8 mouse cellular contexts compared by ENCODE assay signal in genomic region chr10:32895093-32895492, GRCm38 (mm10). TPM values are rescaled to one million over a fixed set of nuclear protein-coding genes. Genes with fewer than 3 reads are reported as not detected.
DNase-seq lines count a peak whose midpoint lies in the region; ATAC-seq and TF ChIP-seq lines count a peak whose summit lies in the region.

No protein-coding gene starts in this region.

- no peak overlapping the region for H3K27ac ChIP-seq in hindbrain, embryonic 11.5 days (ENCODE audit: low read depth, low read length)
- no peak overlapping the region for H3K27ac ChIP-seq in hindbrain, embryonic 13.5 days
- H3K27ac ChIP-seq in midbrain, postnatal 0 days (ENCODE audit: low read depth, low read length): no peak overlapping the region
- H3K27ac ChIP-seq in midbrain, embryonic 15.5 days: no peak overlapping the region
- H3K27ac ChIP-seq in cortical plate, adult 2 months (ENCODE audit: insufficient read depth, low read length): no peak overlapping the region

- H3K9me3 ChIP-seq in hindbrain, embryonic 11.5 days (ENCODE audit: control insufficient read depth, low read length): no peaks in the 10 kb centered on the region
- no peaks in the 10 kb centered on the region for H3K9me3 ChIP-seq in hindbrain, embryonic 13.5 days
- no peaks in the 10 kb centered on the region for H3K9me3 ChIP-seq in midbrain, postnatal 0 days (ENCODE audit: low read length)
- H3K9me3 ChIP-seq in midbrain, embryonic 15.5 days: no peaks in the 10 kb centered on the region

- TF ChIP-seq CTCF in midbrain, postnatal 0 days (IDR thresholded peaks at IDR 0.05): peak; percentile 73
- TF ChIP-seq CTCF in cortical plate, adult 2 months (IDR thresholded peaks at IDR 0.05; ENCODE audit: extremely low read depth, insufficient read depth, low read length): peak; percentile 46; the same call in 1 of the 2 replicates

- TF ChIP-seq POLR2A in cortical plate, adult 2 months (IDR thresholded peaks at IDR 0.05; ENCODE audit: extremely low read depth, insufficient read depth, low read length): no peak

- H3K4me1 ChIP-seq in hindbrain, embryonic 11.5 days (replicated peaks; ENCODE audit: control insufficient read depth, insufficient read depth, low read length): no peaks in the 10 kb centered on the region
- no peaks in the 10 kb centered on the region for H3K4me1 ChIP-seq in hindbrain, embryonic 13.5 days (replicated peaks)
- no peaks in the 10 kb centered on the region for H3K4me1 ChIP-seq in midbrain, postnatal 0 days (ENCODE audit: insufficient read depth, low read length)
- H3K4me1 ChIP-seq in midbrain, embryonic 15.5 days: peaks cover 2% of the 10 kb centered on the region; the same call in 1 of the 2 replicates
- no peaks in the 10 kb centered on the region for H3K4me1 ChIP-seq in cortical plate, adult 2 months (ENCODE audit: control insufficient read depth, insufficient read depth, low read length)

- no peak for ATAC-seq in hindbrain, embryonic 11.5 days (ENCODE audit: low FRiP score)
- no peak for ATAC-seq in hindbrain, embryonic 13.5 days (ENCODE audit: low FRiP score)
- ATAC-seq in midbrain, postnatal 0 days (ENCODE audit: low FRiP score): no peak
- no peak for ATAC-seq in midbrain, embryonic 15.5 days (replicated peaks)

- no peaks in the 10 kb centered on the region for H3K36me3 ChIP-seq in hindbrain, embryonic 11.5 days (ENCODE audit: control insufficient read depth, insufficient read depth, low read length)
- H3K36me3 ChIP-seq in hindbrain, embryonic 13.5 days: no peaks in the 10 kb centered on the region
- H3K36me3 ChIP-seq in midbrain, postnatal 0 days (ENCODE audit: insufficient read depth, low read length): no peaks in the 10 kb centered on the region
- H3K36me3 ChIP-seq in midbrain, embryonic 15.5 days (replicated peaks): no peaks in the 10 kb centered on the region

- no peaks in the 10 kb centered on the region for H3K27me3 ChIP-seq in hindbrain, embryonic 11.5 days (ENCODE audit: control insufficient read depth, insufficient read depth, low read length)
- no peaks in the 10 kb centered on the region for H3K27me3 ChIP-seq in hindbrain, embryonic 13.5 days
- H3K27me3 ChIP-seq in midbrain, postnatal 0 days (ENCODE audit: insufficient read depth, low read length): no peaks in the 10 kb centered on the region
- H3K27me3 ChIP-seq in midbrain, embryonic 15.5 days (replicated peaks): no peaks in the 10 kb centered on the region

- peak; percentile 48 for DNase-seq in hindbrain, embryonic 11.5 days (ENCODE audit: low spot score)
- peak; percentile 59 for DNase-seq in midbrain, postnatal 0 days (ENCODE audit: low spot score)
- peak; percentile 32 to 33 for DNase-seq in right cerebral cortex, postnatal 10 days (ENCODE audit: low spot score in 2 of 2)
- no peak for DNase-seq in gastrocnemius, adult 8-10 months (ENCODE audit: low spot score in 2 of 2)
- no peak for DNase-seq in ovary, postnatal 14 days (ENCODE audit: low spot score)

- H3K9ac ChIP-seq in hindbrain, embryonic 11.5 days (ENCODE audit: low read depth, low read length): no peak overlapping the region
- no peak overlapping the region for H3K9ac ChIP-seq in hindbrain, embryonic 13.5 days
- H3K9ac ChIP-seq in midbrain, postnatal 0 days (replicated peaks; ENCODE audit: low read length, poor library complexity, severe bottlenecking): no peak overlapping the region
- H3K9ac ChIP-seq in midbrain, embryonic 15.5 days: no peak overlapping the region

- no peak overlapping the region for H3K4me3 ChIP-seq in hindbrain, embryonic 11.5 days (ENCODE audit: low read depth, low read length)
- no peak overlapping the region for H3K4me3 ChIP-seq in hindbrain, embryonic 13.5 days
- no peak overlapping the region for H3K4me3 ChIP-seq in midbrain, postnatal 0 days (ENCODE audit: low read depth, low read length)
- no peak overlapping the region for H3K4me3 ChIP-seq in midbrain, embryonic 15.5 days
- H3K4me3 ChIP-seq in cortical plate, adult 2 months (ENCODE audit: insufficient read depth, low read length): no peak overlapping the region

- H3K4me2 ChIP-seq in hindbrain, embryonic 11.5 days (replicated peaks; ENCODE audit: low read depth, low read length): no peak overlapping the region
- no peak overlapping the region for H3K4me2 ChIP-seq in hindbrain, embryonic 13.5 days
- no peak overlapping the region for H3K4me2 ChIP-seq in midbrain, postnatal 0 days (ENCODE audit: low read depth, low read length, poor library complexity, severe bottlenecking)
- no peak overlapping the region for H3K4me2 ChIP-seq in midbrain, embryonic 15.5 days

RNA-seq across cellular contexts. Expression of gene Nkain2, which starts 4.8 kb away (rescaled TPM):
- polyA plus RNA-seq in hindbrain, embryonic 11.5 days (2014; fragmentation: Nextera tagmentation; extraction: Ambion mirVana): 1.2 and 1.3 TPM in 2 replicates
- polyA plus RNA-seq in hindbrain, embryonic 13.5 days (2015; fragmentation: Nextera tagmentation; extraction: Ambion mirVana): 8.1 and 9.5 TPM in 2 replicates
- 45.0 and 68.5 TPM in 2 replicates for total RNA-seq in midbrain, postnatal 0 days (2014; rRNA removed)
- 17.8 and 23.3 TPM in 2 replicates for polyA plus RNA-seq in midbrain, postnatal 0 days (2015; fragmentation: Nextera tagmentation; extraction: Ambion mirVana)
- polyA plus RNA-seq in midbrain, embryonic 15.5 days (2015; fragmentation: Nextera tagmentation; extraction: Ambion mirVana): 13.5 and 15.4 TPM in 2 replicates
- 27.2 and 30.0 TPM in 2 replicates for polyA plus RNA-seq in cortical plate, adult 2 months (2012; rRNA removed)
- 1 to 10 TPM in 1 of 4 experiments, under 1 TPM in 2, not detected in 1; 0.46 to 1.3 (median 0.61) TPM for total RNA-seq in gastrocnemius, adult 8-10 months (2022)

Comparison
In these comparisons a context has a peak if more than half of its experiments do, and no peak if none do; other contexts are left out.
1. DNase-seq: peak in hindbrain, embryonic 11.5 days (single experiment), midbrain, postnatal 0 days (single experiment) and right cerebral cortex, postnatal 10 days (2 of 2); none in gastrocnemius, adult 8-10 months (0 of 2) and ovary, postnatal 14 days (single experiment).